Mouse (Mus musculus): ENCODE measurements at regions not wholly inside any gene's neighbourhood (a gene's known extent, or its start where the extent isn't known, plus 50 kb on each side); places are given as distances from the start of the nearest gene placed in this dataset.

GRCm38 (mm10) chr8:109413386-109413785 is 80.4 kb upstream of the Pmfbp1 start:
- DNase-seq (ENCODE audit: low spot score) = no peak

GRCm38 (mm10) chr8:109415315-109415714 is 78.5 kb upstream of the Pmfbp1 start:
- DNase-seq (ENCODE audit: low spot score) = no peak

- DNase-seq (ENCODE audit: low spot score) = no peak
These were observed 77.9 kb upstream of the Pmfbp1 start for GRCm38 (mm10) chr8:109415906-109416305.

- peak; percentile 35 for DNase-seq (ENCODE audit: low spot score)
These were observed 77.3 kb upstream of the Pmfbp1 start for GRCm38 (mm10) chr8:109416327-109417100.

- DNase-seq (ENCODE audit: low spot score) = peak; percentile 89
These were observed 76.6 kb upstream of the Pmfbp1 start for GRCm38 (mm10) chr8:109417222-109417621.

GRCm38 (mm10) chr8:109417971-109418370 is 75.9 kb upstream of the Pmfbp1 start:
- DNase-seq (ENCODE audit: low spot score) = no peak

- DNase-seq (ENCODE audit: low spot score) = no peak
These were observed 74.7 kb upstream of the Pmfbp1 start for GRCm38 (mm10) chr8:109419029-109419596.

- no peak for DNase-seq (ENCODE audit: low spot score)
These were observed 69.8 kb upstream of the Pmfbp1 start for GRCm38 (mm10) chr8:109424004-109424403.

- DNase-seq (ENCODE audit: low spot score) = no peak
These were observed 65.3 kb upstream of the Pmfbp1 start for GRCm38 (mm10) chr8:109428551-109428950.

GRCm38 (mm10) chr8:109434538-109434937 is 59.3 kb upstream of the Pmfbp1 start:
- no peak for DNase-seq (ENCODE audit: low spot score)

- no peak for DNase-seq (ENCODE audit: low spot score)
These were observed 57.8 kb upstream of the Pmfbp1 start for GRCm38 (mm10) chr8:109436056-109436455.

- peak; percentile 70 for DNase-seq (ENCODE audit: low spot score)
These were observed 56.8 kb upstream of the Pmfbp1 start for GRCm38 (mm10) chr8:109436830-109437567.

GRCm38 (mm10) chr8:109438531-109438930 is 55.3 kb upstream of the Pmfbp1 start:
- no peak for DNase-seq (ENCODE audit: low spot score)

All from retina, embryonic 14.5 days (tissue).